Mouse (Mus musculus) ES-Bruce4 (cell line): ENCODE measurements around the gene Smok3b. TPM values are rescaled to one million over a fixed set of nuclear protein-coding genes. Genes with fewer than 3 reads are reported as not detected.

Experiments used
- H3K27ac ChIP-seq: 2 replicates; pipeline ENCODE4 v1.5.1; 2012; ENCODE audit warnings: low read length, inconsistent platforms; ENCODE audit not compliant: insufficient read depth
- H3K27me3 ChIP-seq: 2 replicates; pipeline ENCODE4 v1.6.1; 2012; ENCODE audit warnings: mild to moderate bottlenecking, low read length, inconsistent platforms; ENCODE audit not compliant: control insufficient read depth, poor library complexity, insufficient read depth, severe bottlenecking
- H3K36me3 ChIP-seq: 2 replicates; pipeline ENCODE4 v1.6.1; 2012; ENCODE audit warnings: inconsistent platforms, mild to moderate bottlenecking, low read length, moderate library complexity; ENCODE audit not compliant: control insufficient read depth, poor library complexity, insufficient read depth, severe bottlenecking
- H3K4me1 ChIP-seq: one replicate; pipeline ENCODE4 v1.8.1; 2011; ENCODE audit warnings: low read length; ENCODE audit not compliant: control insufficient read depth, insufficient read depth
- H3K4me3 ChIP-seq: 2 replicates; pipeline ENCODE4 v1.5.1; 2011; ENCODE audit warnings: low read depth, mild to moderate bottlenecking, low read length
- H3K9ac ChIP-seq: 2 replicates; pipeline ENCODE4 v1.6.1; 2012; ENCODE audit warnings: low read depth, mild to moderate bottlenecking, inconsistent platforms; ENCODE audit not compliant: poor library complexity, severe bottlenecking
- H3K9me3 ChIP-seq: replicated peaks from 2 replicates; pipeline ENCODE4 v1.6.1; 2012; ENCODE audit warnings: mild to moderate bottlenecking, low read length, inconsistent platforms; ENCODE audit not compliant: control insufficient read depth, poor library complexity, insufficient read depth, severe bottlenecking
- CTCF ChIP-seq: IDR thresholded peaks from one replicate; pipeline ENCODE4 v1.8.1; 2011; ENCODE audit warnings: low read depth, low read length
- EP300 ChIP-seq: IDR thresholded peaks from 2 replicates; pipeline ENCODE4 v1.6.1; 2011; ENCODE audit warnings: low read depth, low read length; ENCODE audit not compliant: insufficient read depth
- POLR2A ChIP-seq: IDR thresholded peaks from one replicate; pipeline ENCODE4 v1.8.1; 2011; ENCODE audit warnings: low read length; ENCODE audit not compliant: insufficient read depth
- polyA plus RNA-seq: library from polyadenylated mRNA; stranded (reverse); fragments of >200 nt; gene quantifications from 2 replicates; pipeline ENCODE4 v1.2.4, GENCODE M21; 2011; ENCODE audit warnings: low read depth; ENCODE audit not compliant: missing spikeins, insufficient read depth, insufficient read length

Gene Smok3b
- polyA plus RNA-seq, 1 experiment, result not detected

GRCm38 (mm10) chr5:138092771-138093170 is 71.5 kb downstream of the Smok3b start:
- H3K9ac ChIP-seq, result no peak overlapping the region
- no peaks in the 10 kb centered on the region for H3K27me3 ChIP-seq
- no peak for TF ChIP-seq POLR2A
- no peak for TF ChIP-seq EP300
- no peak for TF ChIP-seq CTCF
- no peaks in the 10 kb centered on the region for H3K4me1 ChIP-seq
- peaks cover 17% of the 10 kb centered on the region for H3K9me3 ChIP-seq
- H3K27ac ChIP-seq, result no peak overlapping the region
- H3K36me3 ChIP-seq, result peaks cover 37% of the 10 kb centered on the region
- H3K4me3 ChIP-seq, result no peak overlapping the region

- Histone ChIP-seq H3K27me3 (no peaks in the 10 kb centered on the region), H3K27ac (no peak overlapping the region), H3K36me3 (peaks cover 54% of the 10 kb centered on the region), H3K9me3 (peaks cover 19% of the 10 kb centered on the region), H3K4me3 (no peak overlapping the region), H3K9ac (no peak overlapping the region), H3K4me1 (no peaks in the 10 kb centered on the region)
- TF ChIP-seq CTCF (no peak), POLR2A (no peak), EP300 (no peak)
These were observed 73.2 kb downstream of the Smok3b start for GRCm38 (mm10) chr5:138094474-138094873.

Other genes with a start within 250 kb of the Smok3b start
- gene Ppp1r35, start 242.6 kb upstream of the Smok3b start, polyA plus RNA-seq, result 30.3 and 35.4 TPM in 2 replicates
- 21.6 and 24.8 TPM in 2 replicates for gene Mepce, start 233.8 kb upstream of the Smok3b start, polyA plus RNA-seq
- 15.0 and 15.5 TPM in 2 replicates for gene Zcwpw1, start 233.6 kb upstream of the Smok3b start, polyA plus RNA-seq
- gene Pilra, start 185.1 kb upstream of the Smok3b start, polyA plus RNA-seq, result not detected in 2 replicates
- gene Pilrb1, start 163.3 kb upstream of the Smok3b start, polyA plus RNA-seq, result not detected in 2 replicates
- not detected in 2 replicates for gene Pilrb2, start 149.6 kb upstream of the Smok3b start, polyA plus RNA-seq
- not detected in 2 replicates for gene Cyp3a13, start 99.8 kb upstream of the Smok3b start, polyA plus RNA-seq
- not detected in 2 replicates for gene Gjc3, start 58.3 kb upstream of the Smok3b start, polyA plus RNA-seq
- not detected in 2 replicates for gene Azgp1, start 39.9 kb upstream of the Smok3b start, polyA plus RNA-seq
- not detected in 2 replicates for gene Smok3a, start 168 bp upstream of the Smok3b start, polyA plus RNA-seq
- gene Smok3c, start 31.8 kb downstream of the Smok3b start, polyA plus RNA-seq, result not detected in 2 replicates
- 15.1 and 15.3 TPM in 2 replicates for gene Zkscan1, start 63.7 kb downstream of the Smok3b start, polyA plus RNA-seq
- 27.3 and 29.2 TPM in 2 replicates for gene Zscan21, start 95.5 kb downstream of the Smok3b start, polyA plus RNA-seq
- 10.0 and 12.4 TPM in 2 replicates for gene Zfp113, start 134.3 kb downstream of the Smok3b start, polyA plus RNA-seq
- 121 and 122 TPM in 2 replicates for gene Cops6, start 139.6 kb downstream of the Smok3b start, polyA plus RNA-seq
- 11.4 and 14.7 TPM in 2 replicates for gene Ap4m1, start 150.6 kb downstream of the Smok3b start, polyA plus RNA-seq
- 298 and 304 TPM in 2 replicates for gene Mcm7, start 151.0 kb downstream of the Smok3b start, polyA plus RNA-seq
- gene Taf6, start 166.0 kb downstream of the Smok3b start, polyA plus RNA-seq, result 51.6 and 55.4 TPM in 2 replicates
- gene Cnpy4, start 166.1 kb downstream of the Smok3b start, polyA plus RNA-seq, result 22.7 and 24.3 TPM in 2 replicates
- gene Mblac1, start 172.9 kb downstream of the Smok3b start, polyA plus RNA-seq, result 0.68 and 1.4 TPM in 2 replicates
- gene Nxpe5, start 204.5 kb downstream of the Smok3b start, polyA plus RNA-seq, result not detected in 2 replicates
- 21.1 and 24.3 TPM in 2 replicates for gene Lamtor4, start 234.1 kb downstream of the Smok3b start, polyA plus RNA-seq
- 14.7 and 16.6 TPM in 2 replicates for gene BC037034, start 242.6 kb downstream of the Smok3b start, polyA plus RNA-seq